Mouse (Mus musculus) MEL (cell line): ENCODE data around the gene Kndc1. TPM values are rescaled to one million over a fixed set of nuclear protein-coding genes. Genes with fewer than 3 reads are reported as not detected.
A peak's percentile ranks its signal among the peaks of the same experiment; 100 is the strongest.

ENCODE experiments used
- DNase-seq: peaks from one replicate; pipeline ENCODE4 v3.0.0; 2011; ENCODE audit warnings: low read depth, low spot score
- H3K27ac ChIP-seq: 2 replicates; pipeline ENCODE4 v1.5.1; 2012; ENCODE audit warnings: low read depth, mild to moderate bottlenecking, control low read depth, low read length, moderate library complexity; ENCODE audit not compliant: control insufficient read depth
- H3K27me3 ChIP-seq, 2 experiments: fragments of 150-350 bp in 1 of 2; sonication (generic) in 1 of 2; 2 replicates each; pipeline ENCODE4 v1.6.1; 2012; ENCODE audit warnings: low read length in 2 of 2, mild to moderate bottlenecking in 2 of 2, improper control_type of control experiment in 1 of 2, moderate library complexity in 1 of 2; ENCODE audit not compliant: insufficient read depth in 2 of 2, control insufficient read depth in 1 of 2
- H3K36me3 ChIP-seq, 2 experiments: 2 replicates each; pipeline ENCODE4 v1.6.1; 2012 to 2014; ENCODE audit warnings: low read length in 2 of 2, improper control_type of control experiment in 1 of 2, inconsistent platforms in 1 of 2, mild to moderate bottlenecking in 1 of 2; ENCODE audit not compliant: insufficient read depth in 2 of 2, control insufficient read depth in 1 of 2
- H3K4me1 ChIP-seq, 2 experiments: fragments of 150-350 bp in 1 of 2; sonication (generic) in 1 of 2; 2 replicates each; pipeline ENCODE4 v1.6.1; 2012; ENCODE audit warnings: low read length in 2 of 2, improper control_type of control experiment in 1 of 2, mild to moderate bottlenecking in 1 of 2; ENCODE audit not compliant: insufficient read depth in 2 of 2, control insufficient read depth in 1 of 2
- H3K4me3 ChIP-seq, 2 experiments: fragments of 150-350 bp in 1 of 2; sonication (generic) in 1 of 2; 2 replicates each; pipeline ENCODE4 v1.5.1; 2012; ENCODE audit warnings: low read depth in 2 of 2, low read length in 2 of 2, mild to moderate bottlenecking in 2 of 2, moderate library complexity in 2 of 2, control low read depth in 1 of 2, improper control_type of control experiment in 1 of 2; ENCODE audit not compliant: control insufficient read depth in 1 of 2, insufficient read depth in 1 of 2
- H3K79me2 ChIP-seq: 2 replicates; pipeline ENCODE4 v1.6.1; 2012; ENCODE audit warnings: mild to moderate bottlenecking, low read length, moderate library complexity; ENCODE audit not compliant: control insufficient read depth, poor library complexity, insufficient read depth
- H3K9ac ChIP-seq: 2 replicates; pipeline ENCODE4 v1.6.1; 2012; ENCODE audit warnings: low read depth, mild to moderate bottlenecking, control low read depth, low read length, moderate library complexity; ENCODE audit not compliant: control insufficient read depth, poor library complexity, severe bottlenecking
- H3K9me3 ChIP-seq: fragments of 150-350 bp; sonication (generic); replicated peaks from 2 replicates; pipeline ENCODE4 v1.6.1; 2012; ENCODE audit warnings: mild to moderate bottlenecking, low read length, improper control_type of control experiment, moderate library complexity; ENCODE audit not compliant: insufficient read depth
- BHLHE40 ChIP-seq: IDR thresholded peaks from 2 replicates; pipeline ENCODE4 v1.6.1; 2012; ENCODE audit warnings: low read depth, mild to moderate bottlenecking, inconsistent platforms, low read length, improper control_type of control experiment, borderline replicate concordance
- CHD1 ChIP-seq: IDR thresholded peaks from 2 replicates; pipeline ENCODE4 v1.6.1; 2012; ENCODE audit warnings: low read depth, mild to moderate bottlenecking, inconsistent platforms, low read length, improper control_type of control experiment
- CHD2 ChIP-seq: IDR thresholded peaks from 2 replicates; pipeline ENCODE4 v1.6.1; 2011; ENCODE audit warnings: low read length, improper control_type of control experiment
- CTCF ChIP-seq, 3 experiments: IDR thresholded peaks in 2 of 3; conservative IDR thresholded peaks in 1 of 3; 2 replicates each; pipeline ENCODE4 v1.5.1; 2011 to 2012; ENCODE audit warnings: low read length in 3 of 3, low read depth in 2 of 3, mild to moderate bottlenecking in 2 of 3, improper control_type of control experiment in 1 of 3, inconsistent platforms in 1 of 3, mixed read lengths in 1 of 3, moderate library complexity in 1 of 3; ENCODE audit not compliant: control insufficient read depth in 1 of 3, insufficient read depth in 1 of 3, poor library complexity in 1 of 3, severe bottlenecking in 1 of 3
- E2F4 ChIP-seq: IDR thresholded peaks from 2 replicates; pipeline ENCODE4 v1.6.1; 2011; ENCODE audit warnings: low read depth, low read length, improper control_type of control experiment, borderline replicate concordance
- ELF1 ChIP-seq: IDR thresholded peaks from 2 replicates; pipeline ENCODE4 v1.6.1; 2014; ENCODE audit warnings: low read depth, mild to moderate bottlenecking, inconsistent platforms, low read length, improper control_type of control experiment, moderate library complexity
- ETS1 ChIP-seq: IDR thresholded peaks from 2 replicates; pipeline ENCODE4 v1.6.1; 2012; ENCODE audit warnings: low read depth, mild to moderate bottlenecking, inconsistent platforms, low read length, improper control_type of control experiment, moderate library complexity
- GATA1 ChIP-seq: IDR thresholded peaks from 2 replicates; pipeline ENCODE4 v1.6.1; 2011; ENCODE audit warnings: low read depth, low read length, improper control_type of control experiment
- HCFC1 ChIP-seq: IDR thresholded peaks from 2 replicates; pipeline ENCODE4 v1.6.1; 2012; ENCODE audit warnings: low read depth, mild to moderate bottlenecking, inconsistent platforms, low read length, improper control_type of control experiment, moderate library complexity
- JUND ChIP-seq: IDR thresholded peaks from 2 replicates; pipeline ENCODE4 v1.6.1; 2011; ENCODE audit warnings: low read depth, mild to moderate bottlenecking, improper control_type of control experiment, low read length
- MAZ ChIP-seq: IDR thresholded peaks from 2 replicates; pipeline ENCODE4 v1.6.1; 2012; ENCODE audit warnings: low read depth, mild to moderate bottlenecking, inconsistent platforms, low read length, improper control_type of control experiment
- MXI1 ChIP-seq: IDR thresholded peaks from 2 replicates; pipeline ENCODE4 v1.6.1; 2011; ENCODE audit warnings: mild to moderate bottlenecking, low read depth, low read length, improper control_type of control experiment
- MYC ChIP-seq: IDR thresholded peaks from 2 replicates; pipeline ENCODE4 v1.6.1; 2011; ENCODE audit warnings: low read depth, mild to moderate bottlenecking, low read length, improper control_type of control experiment, moderate library complexity
- NELFE ChIP-seq: IDR thresholded peaks from 2 replicates; pipeline ENCODE4 v1.6.1; 2011; ENCODE audit warnings: low read depth, low read length, improper control_type of control experiment
- POLR2A ChIP-seq, 2 experiments: IDR thresholded peaks; 2 replicates each; pipeline ENCODE4 v1.6.1; 2011 to 2012; ENCODE audit warnings: low read length in 2 of 2, mild to moderate bottlenecking in 2 of 2, control low read depth in 1 of 2, improper control_type of control experiment in 1 of 2, low read depth in 1 of 2, moderate library complexity in 1 of 2; ENCODE audit not compliant: control insufficient read depth in 1 of 2, insufficient read depth in 1 of 2, poor library complexity in 1 of 2
- POLR2AphosphoS2 ChIP-seq: IDR thresholded peaks from 2 replicates; pipeline ENCODE4 v1.6.1; 2011; ENCODE audit warnings: low read length, improper control_type of control experiment
- POLR2AphosphoS5 ChIP-seq: IDR thresholded peaks from 2 replicates; pipeline ENCODE4 v1.6.1; 2012; ENCODE audit warnings: low read depth, borderline replicate concordance, mild to moderate bottlenecking, inconsistent platforms, low read length, moderate library complexity, mixed read lengths
- RAD21 ChIP-seq: IDR thresholded peaks from 2 replicates; pipeline ENCODE4 v1.6.1; 2011; ENCODE audit warnings: mild to moderate bottlenecking, low read depth, low read length, improper control_type of control experiment
- SIN3A ChIP-seq: IDR thresholded peaks from 2 replicates; pipeline ENCODE4 v1.6.1; 2012; ENCODE audit warnings: low read length, improper control_type of control experiment, inconsistent platforms
- SMC3 ChIP-seq: IDR thresholded peaks from 2 replicates; pipeline ENCODE4 v1.6.1; 2011; ENCODE audit warnings: low read depth, low read length, improper control_type of control experiment
- TAL1 ChIP-seq: IDR thresholded peaks from 2 replicates; pipeline ENCODE4 v1.6.1; 2012; ENCODE audit warnings: mild to moderate bottlenecking, inconsistent platforms, low read length, moderate library complexity, mixed read lengths
- TBP ChIP-seq: IDR thresholded peaks from 2 replicates; pipeline ENCODE4 v1.8.0; 2011; ENCODE audit warnings: low read depth, low read length, improper control_type of control experiment
- TCF12 ChIP-seq: IDR thresholded peaks from 2 replicates; pipeline ENCODE4 v1.6.1; 2014; ENCODE audit warnings: low read depth, mild to moderate bottlenecking, inconsistent platforms, low read length, improper control_type of control experiment, moderate library complexity
- UBTF ChIP-seq: IDR thresholded peaks from 2 replicates; pipeline ENCODE4 v1.6.1; 2012; ENCODE audit warnings: low read depth, mild to moderate bottlenecking, inconsistent platforms, low read length, improper control_type of control experiment, moderate library complexity, borderline replicate concordance; ENCODE audit not compliant: insufficient read depth
- USF2 ChIP-seq, 2 experiments: IDR thresholded peaks; 2 replicates each; pipeline ENCODE4 v1.6.1; 2011 to 2012; ENCODE audit warnings: improper control_type of control experiment in 2 of 2, low read length in 2 of 2, borderline replicate concordance in 1 of 2, inconsistent platforms in 1 of 2, low read depth in 1 of 2, mild to moderate bottlenecking in 1 of 2; ENCODE audit not compliant: insufficient read depth in 1 of 2
- ZC3H11A ChIP-seq: IDR thresholded peaks from 2 replicates; pipeline ENCODE4 v1.6.1; 2012; ENCODE audit warnings: low read depth, mild to moderate bottlenecking, inconsistent platforms, low read length, improper control_type of control experiment
- ZMIZ1 ChIP-seq: IDR thresholded peaks from 2 replicates; pipeline ENCODE4 v1.6.1; 2012; ENCODE audit warnings: low read depth, mild to moderate bottlenecking, inconsistent platforms, low read length, improper control_type of control experiment, moderate library complexity
- ZNF384 ChIP-seq: IDR thresholded peaks from 2 replicates; pipeline ENCODE4 v1.6.1; 2012; ENCODE audit warnings: low read depth, mild to moderate bottlenecking, inconsistent platforms, low read length, improper control_type of control experiment
- polyA plus RNA-seq, 2 experiments: library from polyadenylated mRNA; stranded (reverse) in 1 of 2; unstranded in 1 of 2; fragments of >175 nt in 1 of 2; fragments of >200 nt in 1 of 2; gene quantifications; 2 replicates each; pipeline versions ENCODE4 v1.2.1 to v1.2.4; 2012; ENCODE audit warnings: low replicate concordance in 2 of 2, low read depth in 1 of 2; ENCODE audit not compliant: insufficient read length in 2 of 2, insufficient read depth in 1 of 2, missing spikeins in 1 of 2
- total RNA-seq: library from RNA; depleted of rRNA; stranded (reverse); fragments of 300-350 nt; gene quantifications from 2 replicates; pipeline ENCODE4 v1.2.3, GENCODE M21; 2012

Kndc1 gene
- total and polyA plus RNA-seq, 3 experiments, result not detected

GRCm38 (mm10) chr7:139969348-139970130 lies 75.0 kb downstream of the Kndc1 start:
- Histone ChIP-seq H3K9ac (peak overlapping the region; percentile 45; the same call in 1 of the 2 replicates), H3K27ac (no peak overlapping the region)

GRCm38 (mm10) chr7:139970216-139970919 lies 75.9 kb downstream of the Kndc1 start:
- Histone ChIP-seq H3K27me3 (no peaks in the 10 kb centered on the region), H3K9ac (no peak overlapping the region)
- peak; percentile 22 for DNase-seq
- no peak for TF ChIP-seq GATA1
- TF ChIP-seq ZNF384, result 0 out of 2 replicates have a peak, but pooled peaks have one; percentile 8
- TF ChIP-seq, all 39 proteins: peak for 1
- Histone ChIP-seq H3K9me3 (no peaks in the 10 kb centered on the region), H3K4me3 (no peak overlapping the region), H3K36me3 (peaks cover 0 to 14% of the 10 kb centered on the region in 2 experiments; a peak in 2 of 4 replicates), H3K27ac (no peak overlapping the region), H3K79me2 (no peaks in the 10 kb centered on the region), H3K4me1 (peaks cover 0 to 29% of the 10 kb centered on the region in 2 experiments; a peak in 3 of 4 replicates)

More at GRCm38 (mm10) chr7:139969348-139970130, 75.0 kb downstream of the Kndc1 start:
- peaks cover 0 to 25% of the 10 kb centered on the region in 2 experiments; a peak in 3 of 4 replicates for H3K4me1 ChIP-seq
- H3K36me3 ChIP-seq, result peaks cover 0 to 14% of the 10 kb centered on the region in 2 experiments; a peak in 2 of 4 replicates
- 0 out of 2 replicates have a peak, but pooled peaks have one; percentile 40 for TF ChIP-seq MYC
- TF ChIP-seq POLR2AphosphoS5, result no peak
- TF ChIP-seq ETS1, result no peak
- TF ChIP-seq TBP, result 0 out of 2 replicates have a peak, but pooled peaks have one; percentile 14
- TF ChIP-seq POLR2AphosphoS2, result no peak
- TF ChIP-seq POLR2A (IDR thresholded peaks at IDR 0.05; ENCODE audit: control insufficient read depth in 1 of 2, insufficient read depth in 1 of 2, low read depth in 1 of 2, low read length in 2 of 2, poor library complexity in 1 of 2), result no peak
- TF ChIP-seq ZMIZ1, result no peak
- TF ChIP-seq TCF12, result no peak
- no peak for TF ChIP-seq MXI1
- TF ChIP-seq JUND, result peak; percentile 100
- no peak for TF ChIP-seq TAL1
- peak; percentile 75 to 82 (median 81) for TF ChIP-seq CTCF (IDR thresholded peaks at IDR 0.05 in 2 of 3, conservative IDR thresholded peaks at IDR 0.05 in 1 of 3; ENCODE audit: control insufficient read depth in 1 of 3, insufficient read depth in 1 of 3, low read depth in 2 of 3, low read length in 3 of 3, poor library complexity in 1 of 3, severe bottlenecking in 1 of 3)
- TF ChIP-seq SIN3A, result 0 out of 2 replicates have a peak, but pooled peaks have one; percentile 20
- peak; percentile 74 for TF ChIP-seq ZC3H11A
- no peak for TF ChIP-seq USF2 (IDR thresholded peaks at IDR 0.05; ENCODE audit: borderline replicate concordance in 1 of 2, insufficient read depth in 1 of 2, low read depth in 1 of 2, low read length in 2 of 2)
- TF ChIP-seq RAD21, result peak; percentile 80
- TF ChIP-seq BHLHE40, result no peak
- TF ChIP-seq UBTF, result no peak
- 0 out of 2 replicates have a peak, but pooled peaks have one; percentile 36 for TF ChIP-seq HCFC1
- TF ChIP-seq CHD2, result no peak
- no peak for TF ChIP-seq NELFE
- no peak for TF ChIP-seq CHD1
- no peak for TF ChIP-seq E2F4
- no peak for TF ChIP-seq ELF1
- peak; percentile 85; the same call in 1 of the 2 replicates for TF ChIP-seq MAZ
- TF ChIP-seq SMC3, result peak; percentile 82
- TF ChIP-seq, all 39 proteins: peak for 10
- H3K9me3 ChIP-seq, result no peaks in the 10 kb centered on the region
- H3K4me3 ChIP-seq, result peak overlapping the region in 1 of 2 experiments; percentile 11; a peak in 1 of 4 replicates
- DNase-seq, result peak; percentile 88
- no peaks in the 10 kb centered on the region for H3K27me3 ChIP-seq
- no peaks in the 10 kb centered on the region for H3K79me2 ChIP-seq
